Mouse (Mus musculus) MEL (cell line): Measurements from ENCODE around the gene Ribc2. TPM values are rescaled to one million over a fixed set of nuclear protein-coding genes. Genes with fewer than 3 reads are reported as not detected.

Source experiments
- DNase-seq: peaks from one replicate; pipeline ENCODE4 v3.0.0; 2011; ENCODE audit warnings: low read depth, low spot score
- H3K27ac ChIP-seq: 2 replicates; pipeline ENCODE4 v1.5.1; 2012; ENCODE audit warnings: low read depth, mild to moderate bottlenecking, control low read depth, low read length, moderate library complexity; ENCODE audit not compliant: control insufficient read depth
- H3K27me3 ChIP-seq, 2 experiments: fragments of 150-350 bp in 1 of 2; sonication (generic) in 1 of 2; 2 replicates each; pipeline ENCODE4 v1.6.1; 2012; ENCODE audit warnings: low read length in 2 of 2, mild to moderate bottlenecking in 2 of 2, improper control_type of control experiment in 1 of 2, moderate library complexity in 1 of 2; ENCODE audit not compliant: insufficient read depth in 2 of 2, control insufficient read depth in 1 of 2
- H3K36me3 ChIP-seq, 2 experiments: 2 replicates each; pipeline ENCODE4 v1.6.1; 2012 to 2014; ENCODE audit warnings: low read length in 2 of 2, improper control_type of control experiment in 1 of 2, inconsistent platforms in 1 of 2, mild to moderate bottlenecking in 1 of 2; ENCODE audit not compliant: insufficient read depth in 2 of 2, control insufficient read depth in 1 of 2
- H3K4me1 ChIP-seq, 2 experiments: fragments of 150-350 bp in 1 of 2; sonication (generic) in 1 of 2; 2 replicates each; pipeline ENCODE4 v1.6.1; 2012; ENCODE audit warnings: low read length in 2 of 2, improper control_type of control experiment in 1 of 2, mild to moderate bottlenecking in 1 of 2; ENCODE audit not compliant: insufficient read depth in 2 of 2, control insufficient read depth in 1 of 2
- H3K4me3 ChIP-seq, 2 experiments: fragments of 150-350 bp in 1 of 2; sonication (generic) in 1 of 2; 2 replicates each; pipeline ENCODE4 v1.5.1; 2012; ENCODE audit warnings: low read depth in 2 of 2, low read length in 2 of 2, mild to moderate bottlenecking in 2 of 2, moderate library complexity in 2 of 2, control low read depth in 1 of 2, improper control_type of control experiment in 1 of 2; ENCODE audit not compliant: control insufficient read depth in 1 of 2, insufficient read depth in 1 of 2
- H3K79me2 ChIP-seq: 2 replicates; pipeline ENCODE4 v1.6.1; 2012; ENCODE audit warnings: mild to moderate bottlenecking, low read length, moderate library complexity; ENCODE audit not compliant: control insufficient read depth, poor library complexity, insufficient read depth
- H3K9ac ChIP-seq: 2 replicates; pipeline ENCODE4 v1.6.1; 2012; ENCODE audit warnings: low read depth, mild to moderate bottlenecking, control low read depth, low read length, moderate library complexity; ENCODE audit not compliant: control insufficient read depth, poor library complexity, severe bottlenecking
- H3K9me3 ChIP-seq: fragments of 150-350 bp; sonication (generic); replicated peaks from 2 replicates; pipeline ENCODE4 v1.6.1; 2012; ENCODE audit warnings: mild to moderate bottlenecking, low read length, improper control_type of control experiment, moderate library complexity; ENCODE audit not compliant: insufficient read depth
- CHD1 ChIP-seq: IDR thresholded peaks from 2 replicates; pipeline ENCODE4 v1.6.1; 2012; ENCODE audit warnings: low read depth, mild to moderate bottlenecking, inconsistent platforms, low read length, improper control_type of control experiment
- CHD2 ChIP-seq: IDR thresholded peaks from 2 replicates; pipeline ENCODE4 v1.6.1; 2011; ENCODE audit warnings: low read length, improper control_type of control experiment
- CTCF ChIP-seq, 3 experiments: IDR thresholded peaks in 2 of 3; conservative IDR thresholded peaks in 1 of 3; 2 replicates each; pipeline ENCODE4 v1.5.1; 2011 to 2012; ENCODE audit warnings: low read length in 3 of 3, low read depth in 2 of 3, mild to moderate bottlenecking in 2 of 3, improper control_type of control experiment in 1 of 3, inconsistent platforms in 1 of 3, mixed read lengths in 1 of 3, moderate library complexity in 1 of 3; ENCODE audit not compliant: control insufficient read depth in 1 of 3, insufficient read depth in 1 of 3, poor library complexity in 1 of 3, severe bottlenecking in 1 of 3
- E2F4 ChIP-seq: IDR thresholded peaks from 2 replicates; pipeline ENCODE4 v1.6.1; 2011; ENCODE audit warnings: low read depth, low read length, improper control_type of control experiment, borderline replicate concordance
- ELF1 ChIP-seq: IDR thresholded peaks from 2 replicates; pipeline ENCODE4 v1.6.1; 2014; ENCODE audit warnings: low read depth, mild to moderate bottlenecking, inconsistent platforms, low read length, improper control_type of control experiment, moderate library complexity
- ETS1 ChIP-seq: IDR thresholded peaks from 2 replicates; pipeline ENCODE4 v1.6.1; 2012; ENCODE audit warnings: low read depth, mild to moderate bottlenecking, inconsistent platforms, low read length, improper control_type of control experiment, moderate library complexity
- GABPA ChIP-seq: IDR thresholded peaks from 2 replicates; pipeline ENCODE4 v1.6.1; 2012; ENCODE audit warnings: low read depth, mild to moderate bottlenecking, inconsistent platforms, low read length, improper control_type of control experiment, moderate library complexity
- JUND ChIP-seq: IDR thresholded peaks from 2 replicates; pipeline ENCODE4 v1.6.1; 2011; ENCODE audit warnings: low read depth, mild to moderate bottlenecking, improper control_type of control experiment, low read length
- MAFK ChIP-seq: IDR thresholded peaks from 2 replicates; pipeline ENCODE4 v1.6.1; 2011; ENCODE audit warnings: low read depth, mild to moderate bottlenecking, low read length, improper control_type of control experiment, borderline replicate concordance
- MAZ ChIP-seq: IDR thresholded peaks from 2 replicates; pipeline ENCODE4 v1.6.1; 2012; ENCODE audit warnings: low read depth, mild to moderate bottlenecking, inconsistent platforms, low read length, improper control_type of control experiment
- MYB ChIP-seq: IDR thresholded peaks from 2 replicates; pipeline ENCODE4 v1.6.1; 2011; ENCODE audit warnings: mild to moderate bottlenecking, low read depth, low read length, improper control_type of control experiment
- NRF1 ChIP-seq: IDR thresholded peaks from 2 replicates; pipeline ENCODE4 v1.6.1; 2014; ENCODE audit warnings: low read depth, mild to moderate bottlenecking, inconsistent platforms, low read length, improper control_type of control experiment, moderate library complexity; ENCODE audit not compliant: poor library complexity, insufficient read depth, severe bottlenecking
- POLR2AphosphoS2 ChIP-seq: IDR thresholded peaks from 2 replicates; pipeline ENCODE4 v1.6.1; 2011; ENCODE audit warnings: low read length, improper control_type of control experiment
- POLR2AphosphoS5 ChIP-seq: IDR thresholded peaks from 2 replicates; pipeline ENCODE4 v1.6.1; 2012; ENCODE audit warnings: low read depth, borderline replicate concordance, mild to moderate bottlenecking, inconsistent platforms, low read length, moderate library complexity, mixed read lengths
- RAD21 ChIP-seq: IDR thresholded peaks from 2 replicates; pipeline ENCODE4 v1.6.1; 2011; ENCODE audit warnings: mild to moderate bottlenecking, low read depth, low read length, improper control_type of control experiment
- RCOR1 ChIP-seq: IDR thresholded peaks from 2 replicates; pipeline ENCODE4 v1.6.1; 2012; ENCODE audit warnings: low read depth, mild to moderate bottlenecking, inconsistent platforms, low read length, improper control_type of control experiment
- SIN3A ChIP-seq: IDR thresholded peaks from 2 replicates; pipeline ENCODE4 v1.6.1; 2012; ENCODE audit warnings: low read length, improper control_type of control experiment, inconsistent platforms
- SMC3 ChIP-seq: IDR thresholded peaks from 2 replicates; pipeline ENCODE4 v1.6.1; 2011; ENCODE audit warnings: low read depth, low read length, improper control_type of control experiment
- TBP ChIP-seq: IDR thresholded peaks from 2 replicates; pipeline ENCODE4 v1.8.0; 2011; ENCODE audit warnings: low read depth, low read length, improper control_type of control experiment
- TCF12 ChIP-seq: IDR thresholded peaks from 2 replicates; pipeline ENCODE4 v1.6.1; 2014; ENCODE audit warnings: low read depth, mild to moderate bottlenecking, inconsistent platforms, low read length, improper control_type of control experiment, moderate library complexity
- UBTF ChIP-seq: IDR thresholded peaks from 2 replicates; pipeline ENCODE4 v1.6.1; 2012; ENCODE audit warnings: low read depth, mild to moderate bottlenecking, inconsistent platforms, low read length, improper control_type of control experiment, moderate library complexity, borderline replicate concordance; ENCODE audit not compliant: insufficient read depth
- ZC3H11A ChIP-seq: IDR thresholded peaks from 2 replicates; pipeline ENCODE4 v1.6.1; 2012; ENCODE audit warnings: low read depth, mild to moderate bottlenecking, inconsistent platforms, low read length, improper control_type of control experiment
- ZNF384 ChIP-seq: IDR thresholded peaks from 2 replicates; pipeline ENCODE4 v1.6.1; 2012; ENCODE audit warnings: low read depth, mild to moderate bottlenecking, inconsistent platforms, low read length, improper control_type of control experiment
- polyA plus RNA-seq, 2 experiments: library from polyadenylated mRNA; stranded (reverse) in 1 of 2; unstranded in 1 of 2; fragments of >175 nt in 1 of 2; fragments of >200 nt in 1 of 2; gene quantifications; 2 replicates each; pipeline versions ENCODE4 v1.2.1 to v1.2.4; 2012; ENCODE audit warnings: low replicate concordance in 2 of 2, low read depth in 1 of 2; ENCODE audit not compliant: insufficient read length in 2 of 2, insufficient read depth in 1 of 2, missing spikeins in 1 of 2
- total RNA-seq: library from RNA; depleted of rRNA; stranded (reverse); fragments of 300-350 nt; gene quantifications from 2 replicates; pipeline ENCODE4 v1.2.3, GENCODE M21; 2012

Gene Ribc2
- total and polyA plus RNA-seq, 3 experiments, result not detected

DNA sequence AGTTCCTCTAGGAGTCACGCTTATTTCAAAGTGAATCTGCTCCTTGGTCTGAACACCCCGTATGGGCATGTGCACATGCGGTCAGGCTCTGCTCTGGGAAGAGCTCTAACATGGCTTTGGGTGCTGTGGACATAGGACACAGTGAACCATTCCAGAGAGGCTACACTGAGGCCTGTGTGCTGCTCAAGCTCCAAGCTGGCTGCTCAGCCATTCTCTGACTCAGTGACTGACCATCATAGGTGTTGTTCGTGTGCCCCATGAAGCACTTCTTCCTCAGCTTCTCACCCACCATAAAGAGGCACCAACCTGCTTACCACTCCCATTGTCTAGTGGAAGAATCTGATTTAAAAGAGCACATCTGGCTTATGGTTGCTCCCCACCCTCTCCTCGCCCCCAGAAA is 12.4 kb downstream of the Ribc2 start:
- no peaks in the 10 kb centered on the region for H3K4me1 ChIP-seq
- no peaks in the 10 kb centered on the region for H3K27me3 ChIP-seq
- H3K27ac ChIP-seq, result no peak overlapping the region
- no peaks in the 10 kb centered on the region for H3K9me3 ChIP-seq
- no peak overlapping the region for H3K4me3 ChIP-seq
- DNase-seq, result no peak
- H3K36me3 ChIP-seq, result no peaks in the 10 kb centered on the region
- H3K79me2 ChIP-seq, result no peaks in the 10 kb centered on the region
- H3K9ac ChIP-seq, result no peak overlapping the region
- TF ChIP-seq MAFK (no peak), E2F4 (no peak), NRF1 (no peak), UBTF (no peak), TBP (no peak), ZNF384 (no peak), GABPA (no peak), ETS1 (no peak), TCF12 (no peak), CHD1 (no peak), SIN3A (no peak), POLR2AphosphoS5 (no peak), ZC3H11A (no peak), RCOR1 (no peak), MAZ (no peak), RAD21 (no peak), MYB (no peak)

DNA sequence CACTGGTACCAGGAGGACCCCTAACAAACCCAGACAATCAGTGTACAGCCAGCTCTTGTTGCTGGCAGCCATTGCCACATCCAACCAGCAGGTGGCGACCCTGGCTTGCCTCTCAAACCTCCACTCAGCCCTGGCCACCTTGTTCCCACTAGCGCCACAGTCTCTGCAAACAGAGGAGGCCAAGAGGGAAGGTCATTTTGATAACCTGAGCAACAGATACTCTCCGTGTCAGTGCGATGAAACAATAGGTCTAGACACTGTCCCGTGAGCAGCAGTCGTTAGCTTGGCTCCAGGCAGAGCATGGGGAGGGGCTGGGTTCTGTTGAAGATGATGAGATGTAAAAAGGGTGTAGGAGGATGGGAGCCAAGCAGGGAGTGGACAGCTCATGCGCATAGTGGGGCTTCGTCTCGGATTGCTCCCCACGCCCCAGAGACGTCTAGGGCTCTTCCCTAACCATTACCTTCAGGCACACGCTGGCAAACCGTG is 19.6 kb downstream of the Ribc2 start:
- Histone ChIP-seq H3K9me3 (no peaks in the 10 kb centered on the region), H3K4me1 (no peaks in the 10 kb centered on the region)

More for the DNA sequence above, 19.6 kb downstream of the Ribc2 start:
- peak; percentile 15 for DNase-seq
- Histone ChIP-seq H3K79me2 (no peaks in the 10 kb centered on the region), H3K27ac (no peak overlapping the region), H3K4me3 (no peak overlapping the region), H3K9ac (no peak overlapping the region), H3K27me3 (no peaks in the 10 kb centered on the region), H3K36me3 (no peaks in the 10 kb centered on the region)
- TF ChIP-seq ZNF384, result no peak
- peak; percentile 52 to 74 (median 66) for TF ChIP-seq CTCF (IDR thresholded peaks at IDR 0.05 in 2 of 3, conservative IDR thresholded peaks at IDR 0.05 in 1 of 3; ENCODE audit: control insufficient read depth in 1 of 3, insufficient read depth in 1 of 3, low read depth in 2 of 3, low read length in 3 of 3, poor library complexity in 1 of 3, severe bottlenecking in 1 of 3)
- TF ChIP-seq CHD2, result no peak
- no peak for TF ChIP-seq SIN3A
- peak; percentile 38 for TF ChIP-seq SMC3
- peak; percentile 29 for TF ChIP-seq RAD21
- no peak for TF ChIP-seq POLR2AphosphoS2
- TF ChIP-seq ELF1, result no peak
- TF ChIP-seq POLR2AphosphoS5, result no peak
- no peak for TF ChIP-seq JUND
